8 mouse cellular contexts compared by ENCODE assay signal in genomic region chr7:29859532-29860517, GRCm38 (mm10). TPM values are rescaled to one million over a fixed set of nuclear protein-coding genes. Genes with fewer than 3 reads are reported as not detected.
DNase-seq lines count a peak whose midpoint lies in the region; ATAC-seq and TF ChIP-seq lines count a peak whose summit lies in the region.

Zfp420 (plus strand) TSS chr7:29859979.

- CTCF ChIA-PET in Patski (lab: Charles Lee) = no interaction called here

- peak; percentile 99 for ATAC-seq in Patski
- ATAC-seq in hindbrain, embryonic 15.5 days (ENCODE audit: low FRiP score, low read depth) = peak; percentile 98

- H3K9me3 ChIP-seq in hindbrain, embryonic 15.5 days = no peaks in the 10 kb centered on the region

- no peaks in the 10 kb centered on the region for H3K36me3 ChIP-seq in hindbrain, embryonic 15.5 days

- peak; percentile 64 for DNase-seq in Patski (ENCODE audit: low read depth, low spot score)
- DNase-seq in cerebellum, postnatal 14 days = peak; percentile 94 to 95
- peak; percentile 89 to 94 for DNase-seq in frontal cortex, postnatal 36 days (ENCODE audit: low spot score in 2 of 2)
- DNase-seq in left cerebral cortex, adult 11 months (ENCODE audit: low spot score) = peak; percentile 89
- peak; percentile 88 to 90 for DNase-seq in lung, postnatal 4 days
- peak; percentile 82 for DNase-seq in retina, postnatal 7 days (ENCODE audit: low read depth, low spot score)
- peak; percentile 49 for DNase-seq in urinary bladder, adult 2 months (ENCODE audit: low spot score)

- peaks cover 10% of the 10 kb centered on the region for H3K4me1 ChIP-seq in hindbrain, embryonic 15.5 days (replicated peaks)

- POLR2A ChIA-PET in Patski (lab: Charles Lee) = no interaction called here

- 7% methylated on average over 32 of the region's 32 CpGs for WGBS in hindbrain, embryonic 15.5 days

- peak within 1 kb of the TSS; percentile 70 for H3K4me2 ChIP-seq in hindbrain, embryonic 15.5 days

- no peak for TF ChIP-seq CTCF in Patski (IDR thresholded peaks at IDR 0.05)

- H3K9ac ChIP-seq in hindbrain, embryonic 15.5 days = peak within 1 kb of the TSS; percentile 60

- H3K27ac ChIP-seq in hindbrain, embryonic 15.5 days (replicated peaks) = peak within 1 kb of the TSS; percentile 78

- in situ Hi-C loops in Patski (cut with MboI; ENCODE audit: low pct_unique_long_range_greater_than_20kb) = loop anchor here (5.0 kb wide), 1 partner anchor 42 kb away; no protein-coding TSS in a partner anchor

- H3K27me3 ChIP-seq in Patski = no peaks in the 10 kb centered on the region
- H3K27me3 ChIP-seq in hindbrain, embryonic 15.5 days = no peaks in the 10 kb centered on the region

- H3K4me3 ChIP-seq in hindbrain, embryonic 15.5 days = peak within 1 kb of the TSS; percentile 64

RNA-seq across cellular contexts. Expression of gene Zfp420, which starts in this region (rescaled TPM):
- 5.3 TPM for polyA plus RNA-seq in Patski (2021)
- polyA plus RNA-seq in hindbrain, embryonic 15.5 days (2015; fragmentation: Nextera tagmentation; extraction: Ambion mirVana) = 18.3 and 22.3 TPM in 2 replicates
- polyA plus RNA-seq in urinary bladder, adult 2 months (2012; rRNA removed) = 7.0 and 8.1 TPM in 2 replicates

Comparison
In these comparisons a context has a peak if more than half of its experiments do, and no peak if none do; other contexts are left out.
1. Peak in every context shown above with its lines: DNase-seq, ATAC-seq, H3K4me3 ChIP-seq and H3K27ac ChIP-seq.